Mouse (Mus musculus) liver, embryonic 14.5 days (tissue): ENCODE measurements around the gene Pex5.

ENCODE experiments used
- CTCF ChIP-seq: IDR thresholded peaks from 2 replicates; pipeline ENCODE4 v1.5.1; 2016; ENCODE audit warnings: antibody characterized with exemption, low read depth, control low read depth
- EP300 ChIP-seq: IDR thresholded peaks from 2 replicates; pipeline ENCODE4 v1.6.1; 2016; ENCODE audit warnings: antibody characterized with exemption, low read depth

DNA sequence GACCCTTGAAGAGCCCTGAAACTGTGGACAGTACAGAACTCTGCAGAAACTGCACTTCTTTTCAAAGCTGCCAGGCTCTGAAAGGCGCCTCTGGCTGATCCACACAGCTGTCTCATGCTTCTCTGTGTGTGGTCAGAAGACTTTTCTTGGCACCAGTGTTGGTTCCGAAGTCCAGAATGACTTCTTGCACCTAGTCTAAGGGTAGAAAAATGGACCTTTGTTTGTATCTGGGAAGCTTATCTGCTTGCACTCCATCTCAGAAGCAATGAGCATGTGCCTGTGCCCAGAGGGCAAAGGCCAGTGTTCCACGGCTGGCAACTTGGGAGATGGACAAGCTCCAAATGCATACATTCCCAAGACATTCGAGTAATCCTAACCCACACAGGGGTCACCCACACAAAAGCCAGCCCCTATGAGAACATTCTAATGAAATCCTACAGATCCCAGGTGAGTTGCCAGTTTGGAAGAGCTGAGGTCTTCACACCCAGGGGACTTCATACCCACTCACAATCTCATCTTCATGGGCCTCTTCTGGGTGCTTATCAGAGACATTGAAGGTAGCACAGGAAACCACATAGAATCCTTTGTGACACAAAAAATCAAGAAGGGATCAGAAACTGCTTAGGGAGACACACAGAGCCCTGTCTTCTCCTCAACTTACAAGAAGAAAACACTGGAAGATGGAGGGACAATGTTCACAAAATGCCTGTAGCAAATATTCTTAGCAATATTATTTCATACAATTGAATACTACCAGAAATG is 37.2 kb downstream of the Pex5 start:
- TF ChIP-seq CTCF (no peak), EP300 (no peak)
